Mouse (Mus musculus) CH12.LX (cell line): ENCODE measurements around the gene Mcrip1. TPM values are rescaled to one million over a fixed set of nuclear protein-coding genes. Genes with fewer than 3 reads are reported as not detected.
A peak's percentile ranks its signal among the peaks of the same experiment; 100 is the strongest.

Source experiments
- DNase-seq: peaks from one replicate; pipeline ENCODE4 v3.0.0-alpha.2; 2013; ENCODE audit errors: extremely low read depth
- H3K27ac ChIP-seq: 2 replicates; pipeline ENCODE4 v1.5.1; 2012; ENCODE audit warnings: low read depth, mild to moderate bottlenecking, control low read depth, moderate library complexity; ENCODE audit not compliant: insufficient read depth
- H3K27me3 ChIP-seq: replicated peaks from 2 replicates; pipeline ENCODE3; 2012; ENCODE audit warnings: inconsistent platforms
- H3K36me3 ChIP-seq, 2 experiments: replicated peaks in 1 of 2; 2 replicates each; pipeline versions ENCODE3 to v1.6.1; 2012; ENCODE audit warnings: inconsistent platforms in 1 of 2, low read length in 1 of 2, mild to moderate bottlenecking in 1 of 2, mixed read lengths in 1 of 2, moderate library complexity in 1 of 2; ENCODE audit not compliant: control insufficient read depth in 1 of 2, insufficient read depth in 1 of 2
- H3K4me1 ChIP-seq, 2 experiments: 2 replicates each; pipeline ENCODE4 v1.6.1; 2012; ENCODE audit warnings: inconsistent platforms in 1 of 2, moderate library complexity in 1 of 2; ENCODE audit not compliant: insufficient read depth in 2 of 2, control insufficient read depth in 1 of 2
- H3K4me2 ChIP-seq: 2 replicates; pipeline ENCODE4 v1.6.1; 2012; ENCODE audit warnings: low read depth, mild to moderate bottlenecking, control low read depth; ENCODE audit not compliant: poor library complexity, insufficient read depth, severe bottlenecking
- H3K4me3 ChIP-seq, 3 experiments: fragments of 150-350 bp in 1 of 3; sonication (generic) in 1 of 3; replicated peaks in 1 of 3; 2 replicates each; pipeline versions ENCODE3 to v1.5.1; 2011 to 2012; ENCODE audit warnings: low read depth in 2 of 3, low read length in 2 of 3, mild to moderate bottlenecking in 2 of 3, moderate library complexity in 2 of 3, control low read depth in 1 of 3, improper control_type of control experiment in 1 of 3, inconsistent platforms in 1 of 3, mixed read lengths in 1 of 3; ENCODE audit not compliant: poor library complexity in 1 of 3
- H3K79me2 ChIP-seq: replicated peaks from 2 replicates; pipeline ENCODE4 v1.6.1; 2012; ENCODE audit warnings: mild to moderate bottlenecking, moderate library complexity; ENCODE audit not compliant: control insufficient read depth, poor library complexity, insufficient read depth, severe bottlenecking; ENCODE audit errors: extremely low read depth
- H3K9ac ChIP-seq: 2 replicates; pipeline ENCODE4 v1.6.1; 2012; ENCODE audit warnings: low read depth, mild to moderate bottlenecking, control low read depth, moderate library complexity; ENCODE audit not compliant: insufficient read depth
- H3K9me3 ChIP-seq: replicated peaks from 2 replicates; pipeline ENCODE3; 2012; ENCODE audit warnings: low read length, inconsistent platforms, mixed read lengths
- CHD1 ChIP-seq: IDR thresholded peaks from 2 replicates; pipeline ENCODE4 v1.6.1; 2012; ENCODE audit warnings: low read depth, low read length, improper control_type of control experiment, inconsistent platforms
- CTCF ChIP-seq, 2 experiments: IDR thresholded peaks in 1 of 2; conservative IDR thresholded peaks in 1 of 2; 2 replicates each; pipeline ENCODE4 v1.5.1; 2011 to 2012; ENCODE audit warnings: low read depth in 2 of 2, low read length in 2 of 2, improper control_type of control experiment in 1 of 2, inconsistent platforms in 1 of 2, mild to moderate bottlenecking in 1 of 2, moderate library complexity in 1 of 2
- E2F4 ChIP-seq: IDR thresholded peaks from 2 replicates; pipeline ENCODE4 v1.6.1; 2011; ENCODE audit warnings: low read depth, low read length, improper control_type of control experiment; ENCODE audit not compliant: insufficient replicate concordance
- ELF1 ChIP-seq: IDR thresholded peaks from 2 replicates; pipeline ENCODE4 v1.6.1; 2014; ENCODE audit warnings: low read depth, mild to moderate bottlenecking, inconsistent platforms, low read length, improper control_type of control experiment
- ETS1 ChIP-seq: conservative IDR thresholded peaks from 2 replicates; pipeline ENCODE4 v1.6.1; 2012; ENCODE audit warnings: low read depth, mild to moderate bottlenecking, inconsistent platforms, low read length, improper control_type of control experiment, moderate library complexity
- GABPA ChIP-seq: IDR thresholded peaks from 2 replicates; pipeline ENCODE4 v1.6.1; 2012; ENCODE audit warnings: low read depth, low read length, improper control_type of control experiment, inconsistent platforms; ENCODE audit not compliant: insufficient replicate concordance
- HCFC1 ChIP-seq: IDR thresholded peaks from 2 replicates; pipeline ENCODE4 v1.6.1; 2012; ENCODE audit warnings: low read depth, mild to moderate bottlenecking, inconsistent platforms, low read length, improper control_type of control experiment
- JUN ChIP-seq: IDR thresholded peaks from 2 replicates; pipeline ENCODE4 v1.6.1; 2011; ENCODE audit warnings: low read depth, mild to moderate bottlenecking, low read length, improper control_type of control experiment, moderate library complexity; ENCODE audit not compliant: insufficient read depth
- JUND ChIP-seq: conservative IDR thresholded peaks from 2 replicates; pipeline ENCODE4 v1.6.1; 2011; ENCODE audit warnings: low read depth, low read length, improper control_type of control experiment
- MAZ ChIP-seq: IDR thresholded peaks from 2 replicates; pipeline ENCODE4 v1.6.1; 2012; ENCODE audit warnings: low read depth, mild to moderate bottlenecking, inconsistent platforms, low read length, improper control_type of control experiment, moderate library complexity
- MEF2A ChIP-seq: IDR thresholded peaks from 2 replicates; pipeline ENCODE4 v1.6.1; 2014; ENCODE audit warnings: low read depth, mild to moderate bottlenecking, inconsistent platforms, low read length, improper control_type of control experiment, borderline replicate concordance
- MYC ChIP-seq: IDR thresholded peaks from 2 replicates; pipeline ENCODE4 v1.6.1; 2011; ENCODE audit warnings: low read depth, mild to moderate bottlenecking, improper control_type of control experiment, low read length
- NRF1 ChIP-seq: IDR thresholded peaks from 2 replicates; pipeline ENCODE4 v1.6.1; 2014; ENCODE audit warnings: low read depth, mild to moderate bottlenecking, inconsistent platforms, low read length, improper control_type of control experiment, moderate library complexity
- PAX5 ChIP-seq: IDR thresholded peaks from 2 replicates; pipeline ENCODE4 v1.6.1; 2012; ENCODE audit warnings: low read length, inconsistent platforms, mixed read lengths
- POLR2A ChIP-seq: IDR thresholded peaks from 2 replicates; pipeline ENCODE4 v1.6.1; 2011; ENCODE audit warnings: low read depth, mild to moderate bottlenecking, improper control_type of control experiment, low read length
- RCOR1 ChIP-seq: conservative IDR thresholded peaks from 2 replicates; pipeline ENCODE4 v1.6.1; 2012; ENCODE audit warnings: low read depth, mild to moderate bottlenecking, inconsistent platforms, low read length, improper control_type of control experiment
- SIN3A ChIP-seq: IDR thresholded peaks from 2 replicates; pipeline ENCODE4 v1.6.1; 2012; ENCODE audit warnings: low read length, improper control_type of control experiment, inconsistent platforms
- SMC3 ChIP-seq: IDR thresholded peaks from 2 replicates; pipeline ENCODE4 v1.6.1; 2011; ENCODE audit warnings: low read depth, low read length, improper control_type of control experiment
- TBP ChIP-seq: conservative IDR thresholded peaks from 2 replicates; pipeline ENCODE4 v1.6.1; 2011; ENCODE audit warnings: low read depth, low read length, improper control_type of control experiment
- USF1 ChIP-seq: IDR thresholded peaks from 2 replicates; pipeline ENCODE4 v1.6.1; 2014; ENCODE audit warnings: low read depth, mild to moderate bottlenecking, inconsistent platforms, low read length, improper control_type of control experiment
- USF2 ChIP-seq: conservative IDR thresholded peaks from 2 replicates; pipeline ENCODE4 v1.6.1; 2011; ENCODE audit warnings: low read depth, low read length, improper control_type of control experiment
- ZC3H11A ChIP-seq: IDR thresholded peaks from 2 replicates; pipeline ENCODE4 v1.6.1; 2012; ENCODE audit warnings: low read depth, mild to moderate bottlenecking, inconsistent platforms, low read length, improper control_type of control experiment
- ZMIZ1 ChIP-seq: IDR thresholded peaks from 2 replicates; pipeline ENCODE4 v1.6.1; 2012; ENCODE audit warnings: low read depth, mild to moderate bottlenecking, inconsistent platforms, low read length, improper control_type of control experiment
- ZNF384 ChIP-seq: IDR thresholded peaks from 2 replicates; pipeline ENCODE4 v1.6.1; 2012; ENCODE audit warnings: low read depth, low read length, improper control_type of control experiment, inconsistent platforms
- dilution Hi-C: fragments of 300-500 bp; cut with MboI; formaldehyde crosslinking; loops from 2 replicates; pipeline ENCODE4 v1.14.3; 2020; ENCODE audit warnings: low sequenced_read_pairs; ENCODE audit not compliant: extremely low pct_unique_long_range_greater_than_20kb, extremely low pct_ligation_motif_present
- in situ Hi-C: fragments of 300-500 bp; cut with MboI; formaldehyde crosslinking; loops from 3 replicates; pipeline ENCODE4 v1.14.3; 2019; ENCODE audit warnings: low sequenced_read_pairs, low pct_ligation_motif_present, low pct_unique_long_range_greater_than_20kb, mixed read lengths
- polyA plus RNA-seq: library from polyadenylated mRNA; unstranded; fragments of >175 nt; gene quantifications from 2 replicates; pipeline ENCODE4 v1.2.1, GENCODE M21; 2012; ENCODE audit warnings: low read depth; ENCODE audit not compliant: insufficient read length
- total RNA-seq, 2 experiments: library from RNA; depleted of rRNA; stranded (reverse); fragments of 300-350 nt in 1 of 2; fragments of >200 nt in 1 of 2; gene quantifications; 2 replicates each; pipeline ENCODE4 v1.2.3; 2012 to 2014

Gene Mcrip1
- total and polyA plus RNA-seq, 3 experiments: 39.6 to 66.5 (median 46.2) TPM

- no peaks in the 10 kb centered on the region for H3K9me3 ChIP-seq
- no peaks in the 10 kb centered on the region for H3K27me3 ChIP-seq
- peak overlapping the region; percentile 57 to 81 (median 75) for H3K4me3 ChIP-seq
- TF ChIP-seq POLR2A (peak; percentile 27; the same call in 1 of the 2 replicates), ETS1 (0 out of 2 replicates have a peak, but pooled peaks have one; percentile 4), SMC3 (no peak), CHD1 (0 out of 2 replicates have a peak, but pooled peaks have one; percentile 21), USF2 (no peak)
- in situ Hi-C loops (no loop called here), dilution Hi-C loops (no loop called here)
- H3K27ac ChIP-seq: no peak overlapping the region
- H3K36me3 ChIP-seq: peaks cover 0 to 38% of the 10 kb centered on the region in 2 experiments
- peak overlapping the region; percentile 77 for H3K4me2 ChIP-seq
- DNase-seq: no peak
- peak overlapping the region; percentile 81 for H3K9ac ChIP-seq
- H3K79me2 ChIP-seq: no peaks in the 10 kb centered on the region
- peaks cover 11 to 28% of the 10 kb centered on the region in 2 experiments for H3K4me1 ChIP-seq
Measured at GRCm38 (mm10) chr11:120549986-120550809, 671 bp upstream of the Mcrip1 start.

- H3K9ac ChIP-seq: peak overlapping the region; percentile 77
- no peaks in the 10 kb centered on the region for H3K27me3 ChIP-seq
- DNase-seq: no peak
- in situ Hi-C loops: no loop called here
- TF ChIP-seq SIN3A: peak; percentile 19; the same call in 1 of the 2 replicates
- no peak for TF ChIP-seq ZMIZ1
- no peak for TF ChIP-seq MAZ
- TF ChIP-seq CHD1: no peak
- TF ChIP-seq, all 38 proteins: peak for 1
- Histone ChIP-seq H3K4me1 (peaks cover 11 to 28% of the 10 kb centered on the region in 2 experiments), H3K4me3 (peak overlapping the region; percentile 75 to 87 (median 81)), H3K4me2 (peak overlapping the region; percentile 70), H3K27ac (0 out of 2 replicates have a peak overlapping the region, but pooled peaks have one; percentile 18), H3K9me3 (no peaks in the 10 kb centered on the region), H3K79me2 (no peaks in the 10 kb centered on the region), H3K36me3 (peaks cover 12 to 53% of the 10 kb centered on the region in 2 experiments)
- dilution Hi-C loops: no loop called here
Measured at GRCm38 (mm10) chr11:120548786-120549167, 750 bp downstream of the Mcrip1 start.

- Histone ChIP-seq H3K36me3 (peaks cover 17 to 58% of the 10 kb centered on the region in 2 experiments), H3K27ac (no peak overlapping the region), H3K4me1 (peaks cover 11 to 28% of the 10 kb centered on the region in 2 experiments), H3K4me2 (peak overlapping the region; percentile 70; the same call in 1 of the 2 replicates), H3K79me2 (no peaks in the 10 kb centered on the region), H3K9ac (peak overlapping the region; percentile 77; the same call in 1 of the 2 replicates), H3K27me3 (no peaks in the 10 kb centered on the region), H3K4me3 (peak overlapping the region in 1 of 3 experiments; percentile 87), H3K9me3 (no peaks in the 10 kb centered on the region)
- dilution Hi-C loops (no loop called here), in situ Hi-C loops (no loop called here)
- no peak for DNase-seq
- TF ChIP-seq ZNF384 (no peak), E2F4 (no peak), GABPA (no peak), PAX5 (no peak), MAZ (no peak), MYC (no peak), CTCF (conservative IDR thresholded peaks at IDR 0.05 in 1 of 2, IDR thresholded peaks at IDR 0.05 in 1 of 2; ENCODE audit: low read depth in 2 of 2, low read length in 2 of 2) (no peak), RCOR1 (no peak), ELF1 (no peak), JUN (no peak), USF1 (no peak), MEF2A (no peak), SIN3A (no peak), TBP (no peak), HCFC1 (no peak), ZC3H11A (no peak), JUND (no peak), USF2 (no peak), NRF1 (no peak)
Measured at GRCm38 (mm10) chr11:120548214-120548613, 1.3 kb downstream of the Mcrip1 start.
